Mouse (Mus musculus): Measurements from ENCODE around the gene Msh3.

DNA sequence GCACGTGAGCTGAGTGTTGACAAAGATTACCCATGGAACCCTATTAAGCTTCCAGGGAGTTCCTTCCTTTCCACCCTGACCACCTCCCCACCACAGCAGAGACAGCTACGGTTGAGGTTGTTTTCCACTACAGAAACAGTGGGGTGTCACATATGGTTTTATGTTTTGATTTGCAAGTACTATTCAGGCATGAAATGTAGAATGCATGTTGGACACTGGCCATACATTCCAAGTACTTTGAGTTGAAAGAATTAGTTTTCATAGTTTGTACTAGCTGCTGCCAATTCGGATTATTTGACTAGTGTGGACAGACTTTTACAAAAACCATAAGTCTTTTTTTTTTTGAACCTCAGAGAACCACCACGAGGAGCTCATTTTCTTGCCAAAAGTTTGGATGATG is 10.5 kb upstream of the Msh3 start:
- TF ChIP-seq POLR2A (IDR thresholded peaks at IDR 0.05; ENCODE audit: insufficient read depth, low read depth, low read length) (no peak), CTCF (IDR thresholded peaks at IDR 0.05) (no peak), EP300 (IDR thresholded peaks at IDR 0.05; ENCODE audit: insufficient read depth, low read depth, low read length) (no peak)
